Mouse (Mus musculus) splenic B cell, adult 2 months (primary cell): ENCODE measurements around the gene Lyl1.
"Not testable (repeated sequence)": the region's sequence is repeated elsewhere in the genome, so short reads cannot be mapped to it uniquely, and the experiment has no call there.

Source experiments
- DNase-seq: peaks from one replicate; pipeline ENCODE4 v3.0.0-alpha.2; 2011; ENCODE audit warnings: low read depth, low spot score
- H3K27me3 ChIP-seq: 2 replicates; pipeline ENCODE4 v1.6.1; 2012; ENCODE audit warnings: mild to moderate bottlenecking, low read length, moderate library complexity, mixed read lengths; ENCODE audit not compliant: control insufficient read depth, poor library complexity, insufficient read depth, severe bottlenecking
- H3K36me3 ChIP-seq: 2 replicates; pipeline ENCODE4 v1.6.1; 2012; ENCODE audit warnings: mild to moderate bottlenecking, low read length, moderate library complexity, mixed read lengths; ENCODE audit not compliant: control insufficient read depth, poor library complexity, insufficient read depth, severe bottlenecking

The Lyl1 gene

GRCm38 (mm10) chr8:84662581-84663065 is 38.6 kb upstream of the Lyl1 start, which contains the start of gene Ier2:
Ier2 (minus strand) TSS chr8:84662852.
- Histone ChIP-seq H3K36me3 (no peaks in the 10 kb centered on the region; the same call in none of the 2 replicates), H3K27me3 (no peaks in the 10 kb centered on the region)
- DNase-seq: peak; percentile 95

GRCm38 (mm10) chr8:84663483-84664327 is 37.6 kb upstream of the Lyl1 start:
- peak; percentile 97 for DNase-seq
- Histone ChIP-seq H3K27me3 (no peaks in the 10 kb centered on the region), H3K36me3 (no peaks in the 10 kb centered on the region; the same call in none of the 2 replicates)

GRCm38 (mm10) chr8:84664566-84665384 is 36.5 kb upstream of the Lyl1 start:
- no peaks in the 10 kb centered on the region; the same call in none of the 2 replicates for H3K36me3 ChIP-seq
- DNase-seq: peak; percentile 88
- H3K27me3 ChIP-seq: no peaks in the 10 kb centered on the region

- no peak for DNase-seq
- Histone ChIP-seq H3K27me3 (no peaks in the 10 kb centered on the region), H3K36me3 (no peaks in the 10 kb centered on the region; the same call in none of the 2 replicates)
Observed at GRCm38 (mm10) chr8:84665385-84665893, 35.8 kb upstream of the Lyl1 start.

GRCm38 (mm10) chr8:84668081-84668480 is 33.2 kb upstream of the Lyl1 start:
- H3K27me3 ChIP-seq: no peaks in the 10 kb centered on the region
- DNase-seq: no peak

GRCm38 (mm10) chr8:84668731-84669485 is 32.3 kb upstream of the Lyl1 start:
- no peak for DNase-seq
- Histone ChIP-seq H3K27me3 (no peaks in the 10 kb centered on the region), H3K36me3 (no peaks in the 10 kb centered on the region; the same call in 1 of the 2 replicates)

More at GRCm38 (mm10) chr8:84668081-84668480, 33.2 kb upstream of the Lyl1 start:
- no peaks in the 10 kb centered on the region; the same call in 1 of the 2 replicates for H3K36me3 ChIP-seq

GRCm38 (mm10) chr8:84670295-84671006 is 30.8 kb upstream of the Lyl1 start:
- not testable (repeated sequence) for DNase-seq, H3K27me3 ChIP-seq, H3K36me3 ChIP-seq

- no peak for DNase-seq
Observed at GRCm38 (mm10) chr8:84677305-84677704, 24.0 kb upstream of the Lyl1 start.

GRCm38 (mm10) chr8:84681476-84681875 is 19.8 kb upstream of the Lyl1 start:
- DNase-seq: no peak
- Histone ChIP-seq H3K36me3 (no peaks in the 10 kb centered on the region), H3K27me3 (no peaks in the 10 kb centered on the region)

More at GRCm38 (mm10) chr8:84677305-84677704, 24.0 kb upstream of the Lyl1 start:
- Histone ChIP-seq H3K27me3 (no peaks in the 10 kb centered on the region), H3K36me3 (peaks cover 4% of the 10 kb centered on the region; the same call in 1 of the 2 replicates)

GRCm38 (mm10) chr8:84682257-84682656 is 19.0 kb upstream of the Lyl1 start:
- Histone ChIP-seq H3K36me3 (no peaks in the 10 kb centered on the region), H3K27me3 (no peaks in the 10 kb centered on the region)
- DNase-seq: no peak

- DNase-seq: no peak
- no peaks in the 10 kb centered on the region for H3K36me3 ChIP-seq
Observed at GRCm38 (mm10) chr8:84684537-84684936, 16.7 kb upstream of the Lyl1 start.

GRCm38 (mm10) chr8:84686191-84687002 is 14.9 kb upstream of the Lyl1 start, which contains the start of gene Trmt1:
Trmt1 (plus strand) TSS chr8:84686307.
- Histone ChIP-seq H3K36me3 (peaks cover 2% of the 10 kb centered on the region; the same call in 1 of the 2 replicates), H3K27me3 (no peaks in the 10 kb centered on the region)
- DNase-seq: peak; percentile 21

More at GRCm38 (mm10) chr8:84684537-84684936, 16.7 kb upstream of the Lyl1 start:
- no peaks in the 10 kb centered on the region for H3K27me3 ChIP-seq
